In the genomic region with DNA sequence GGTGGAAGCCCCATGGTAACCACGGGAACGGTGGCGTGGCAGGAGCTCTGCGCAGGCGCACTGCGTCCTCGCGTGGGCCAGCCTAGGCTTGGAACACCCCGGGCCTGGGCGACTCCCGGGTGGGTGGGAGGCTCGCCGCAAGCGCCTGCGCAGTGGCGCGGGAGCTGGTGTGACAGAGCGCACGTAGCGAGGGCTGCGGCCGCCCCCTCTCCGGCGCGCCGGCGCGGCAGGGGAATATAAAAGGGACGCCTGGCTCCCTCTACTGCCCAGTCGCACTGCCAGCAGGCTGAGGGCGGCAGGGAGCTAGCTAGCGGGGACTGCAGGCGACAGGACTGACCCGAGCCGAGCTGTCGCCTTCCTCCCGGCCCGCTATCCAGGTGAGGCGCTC, we compare ENCODE assay signal across 8 mouse cellular contexts. TPM values are rescaled to one million over a fixed set of nuclear protein-coding genes. Genes with fewer than 3 reads are reported as not detected.
A peak's percentile ranks its signal among the peaks of the same experiment; 100 is the strongest.
DNase-seq lines count a peak whose midpoint lies in the region; ATAC-seq and TF ChIP-seq lines count a peak whose summit lies in the region.

TSS of gene P4ha1 (plus strand) at position 197 of the 388 bp plus-strand sequence.

- peak within 1 kb of the TSS; percentile 94 for H3K27ac ChIP-seq in forebrain, embryonic 15.5 days (replicated peaks)

- H3K4me1 ChIP-seq in forebrain, embryonic 15.5 days, result peaks cover 32% of the 10 kb centered on the region
- peaks cover 2% of the 10 kb centered on the region for H3K4me1 ChIP-seq in lung, adult 2 months (ENCODE audit: control insufficient read depth, insufficient read depth, low read length)

- TF ChIP-seq POLR2A in lung, adult 2 months (IDR thresholded peaks at IDR 0.05; ENCODE audit: borderline replicate concordance, extremely low read depth, low read depth, low read length), result peak; percentile 100

- H3K36me3 ChIP-seq in forebrain, embryonic 15.5 days, result no peaks in the 10 kb centered on the region

- peak within 1 kb of the TSS; percentile 84 for H3K4me2 ChIP-seq in forebrain, embryonic 15.5 days (replicated peaks)

- H3K27me3 ChIP-seq in forebrain, embryonic 15.5 days, result no peaks in the 10 kb centered on the region

- no peaks in the 10 kb centered on the region for H3K9me3 ChIP-seq in forebrain, embryonic 15.5 days

- ATAC-seq in forebrain, embryonic 15.5 days (replicated peaks), result peak; percentile 99
- peak; percentile 96 for ATAC-seq in neutrophil, adult 5-6 weeks (ENCODE audit: extremely low read depth, insufficient number of reproducible peaks, low FRiP score, poor library complexity, severe bottlenecking)

- peak; percentile 98 for DNase-seq in ES-CJ7 (ENCODE audit: low read depth, low spot score)
- peak; percentile 100 for DNase-seq in cerebellum, adult 11 months
- peak; percentile 99 for DNase-seq in heart, postnatal 25 days (ENCODE audit: low spot score)
- peak; percentile 99 to 100 for DNase-seq in layer of hippocampus, adult 18-20 months (ENCODE audit: low spot score in 2 of 2)
- DNase-seq in lung, adult 2 months, result peak; percentile 96
- peak; percentile 98 to 99 for DNase-seq in thymus, adult 18-20 months

- H3K9ac ChIP-seq in forebrain, embryonic 15.5 days (replicated peaks), result peak within 1 kb of the TSS; percentile 90

- intact Hi-C loops in heart, postnatal 25 days (cut with DNase I), result no loop called here

- H3K4me3 ChIP-seq in forebrain, embryonic 15.5 days, result peak within 1 kb of the TSS; percentile 89
- peak within 1 kb of the TSS; percentile 72 for H3K4me3 ChIP-seq in lung, adult 2 months (replicated peaks; ENCODE audit: extremely low read depth, low read depth, low read length)

- WGBS in forebrain, embryonic 15.5 days, result under 1% methylated on average over 35 of the region's 39 CpGs
- under 1% methylated on average over 39 of the region's 39 CpGs for WGBS in lung, adult 2 months

- peak; percentile 54; the same call in 1 of the 2 replicates for TF ChIP-seq CTCF in lung, adult 2 months (IDR thresholded peaks at IDR 0.05; ENCODE audit: insufficient read depth, low read length)

RNA-seq across cellular contexts. Expression of gene P4ha1, which starts in this region (rescaled TPM):
- polyA plus RNA-seq in forebrain, embryonic 15.5 days (2015; fragmentation: Nextera tagmentation; extraction: Ambion mirVana), result 29.9 and 34.7 TPM in 2 replicates
- 10 to 100 TPM; 36.6 to 51.2 TPM for total RNA-seq in heart, postnatal 25 days (2021)
- 10 to 100 TPM; 58.3 to 63.9 TPM for total RNA-seq in layer of hippocampus, adult 18-20 months (2021)
- polyA plus RNA-seq in lung, adult 2 months (2012; rRNA removed), result 17.4 and 21.9 TPM in 2 replicates
- 17.1 and 19.8 TPM in 2 replicates for total RNA-seq in neutrophil, adult 5-6 weeks (2017)

Comparison
In these comparisons a context has a peak if more than half of its experiments do, and no peak if none do; other contexts are left out.
1. Peak in every context shown above with its lines: DNase-seq, ATAC-seq, H3K4me3 ChIP-seq and H3K27ac ChIP-seq.